Mouse (Mus musculus) G1E-ER4 (cell line): Measurements from ENCODE around the gene Brd2. TPM values are rescaled to one million over a fixed set of nuclear protein-coding genes. Genes with fewer than 3 reads are reported as not detected.

Experiments
- GATA1 ChIP-seq: IDR thresholded peaks from one replicate; pipeline ENCODE4 v1.8.0; 2012; ENCODE audit warnings: low read length, inconsistent platforms
- polyA plus RNA-seq: library from polyadenylated mRNA; stranded (reverse); fragments of >175 nt; gene quantifications from 2 replicates; pipeline ENCODE4 v1.2.3, GENCODE M21; 2012

Brd2 gene
- polyA plus RNA-seq, 1 experiment: 215 TPM

- TF ChIP-seq GATA1: no peak
Observed at GRCm38 (mm10) chr17:34121172-34121878, 1.1 kb downstream of the Brd2 start.

- TF ChIP-seq GATA1: no peak
Observed at GRCm38 (mm10) chr17:34120814-34121171, 1.6 kb downstream of the Brd2 start.

GRCm38 (mm10) chr17:34120180-34120723, 2.2 kb downstream of the Brd2 start:
- TF ChIP-seq GATA1: no peak

GRCm38 (mm10) chr17:34119249-34120179, 2.9 kb downstream of the Brd2 start, which contains the start of gene H2-DMa:
H2-DMa (plus strand) TSS chr17:34119541.
- no peak for TF ChIP-seq GATA1

GRCm38 (mm10) chr17:34118873-34119248, 3.6 kb downstream of the Brd2 start:
- TF ChIP-seq GATA1: no peak

GRCm38 (mm10) chr17:34118113-34118872, 4.1 kb downstream of the Brd2 start:
- TF ChIP-seq GATA1: no peak

- no peak for TF ChIP-seq GATA1
Observed at GRCm38 (mm10) chr17:34117421-34118112, 4.9 kb downstream of the Brd2 start.

GRCm38 (mm10) chr17:34116736-34117370, 5.6 kb downstream of the Brd2 start:
- TF ChIP-seq GATA1: no peak

GRCm38 (mm10) chr17:34114114-34114513, 8.3 kb downstream of the Brd2 start:
- TF ChIP-seq GATA1: no peak

GRCm38 (mm10) chr17:34110309-34110708, 12.1 kb downstream of the Brd2 start:
- TF ChIP-seq GATA1: no peak

- no peak for TF ChIP-seq GATA1
Observed at GRCm38 (mm10) chr17:34109806-34110195, 12.6 kb downstream of the Brd2 start.

GRCm38 (mm10) chr17:34109038-34109805, 13.2 kb downstream of the Brd2 start:
- TF ChIP-seq GATA1: no peak

GRCm38 (mm10) chr17:34108460-34108859, 14.0 kb downstream of the Brd2 start:
- no peak for TF ChIP-seq GATA1
